Mouse (Mus musculus) heart, postnatal 0 days (tissue): ENCODE results near the gene Mfn2.

Source experiments
- CTCF ChIP-seq: IDR thresholded peaks from 2 replicates; pipeline ENCODE4 v1.5.1; 2016; ENCODE audit warnings: antibody characterized with exemption, control low read depth, low read depth
- EP300 ChIP-seq: IDR thresholded peaks from 2 replicates; pipeline ENCODE4 v1.6.1; 2016; ENCODE audit warnings: antibody characterized with exemption, low read depth

- no peak for TF ChIP-seq EP300
- TF ChIP-seq CTCF, result peak; percentile 66
Measured at GRCm38 (mm10) chr4:147953590-147953989, 49.1 kb upstream of the Mfn2 start.
